Mouse (Mus musculus) embryonic facial prominence, embryonic 11.5 days (tissue): ENCODE measurements around the gene Mnt. TPM values are rescaled to one million over a fixed set of nuclear protein-coding genes. Genes with fewer than 3 reads are reported as not detected.

ENCODE experiments used
- ATAC-seq: fragments of 200-750 bp; cut with Nextera tagmentation; replicated peaks from 2 replicates; pipeline ENCODE4 v1.8.0; 2017; ENCODE audit warnings: low read depth; ENCODE audit not compliant: insufficient number of reproducible peaks, low FRiP score, low TSS enrichment
- DNase-seq: peaks from one replicate; pipeline ENCODE4 v3.0.0-alpha.2; 2015; ENCODE audit warnings: low spot score
- H3K27ac ChIP-seq: fragments of 300-500 bp; sonication (generic); replicated peaks from 2 replicates; pipeline ENCODE4 v1.5.1; 2014; ENCODE audit warnings: mild to moderate bottlenecking, low read depth, low read length, control low read depth
- H3K27me3 ChIP-seq: fragments of 300-500 bp; sonication (generic); 2 replicates; pipeline ENCODE4 v1.6.1; 2014; ENCODE audit warnings: mild to moderate bottlenecking, low read length, moderate library complexity, mixed read lengths; ENCODE audit not compliant: control insufficient read depth, insufficient read depth
- H3K36me3 ChIP-seq: fragments of 300-500 bp; sonication (generic); replicated peaks from 2 replicates; pipeline ENCODE4 v1.6.1; 2014; ENCODE audit warnings: low read depth, mild to moderate bottlenecking, low read length, moderate library complexity, mixed read lengths; ENCODE audit not compliant: control insufficient read depth, insufficient read depth
- H3K4me1 ChIP-seq: fragments of 300-500 bp; sonication (generic); 2 replicates; pipeline ENCODE4 v1.6.1; 2014; ENCODE audit warnings: low read length, mixed read lengths; ENCODE audit not compliant: control insufficient read depth, insufficient read depth
- H3K4me2 ChIP-seq: fragments of 300-500 bp; sonication (generic); 2 replicates; pipeline ENCODE4 v1.6.1; 2014; ENCODE audit warnings: low read depth, mild to moderate bottlenecking, control low read depth, low read length, moderate library complexity
- H3K4me3 ChIP-seq: fragments of 300-500 bp; sonication (generic); 2 replicates; pipeline ENCODE4 v1.5.1; 2014; ENCODE audit warnings: low read depth, low read length, control low read depth
- H3K9ac ChIP-seq: fragments of 300-500 bp; sonication (generic); replicated peaks from 2 replicates; pipeline ENCODE4 v1.6.1; 2014; ENCODE audit warnings: mild to moderate bottlenecking, control low read depth, low read length
- H3K9me3 ChIP-seq: fragments of 300-500 bp; sonication (generic); replicated peaks from 2 replicates; pipeline ENCODE4 v1.6.1; 2016; ENCODE audit warnings: mild to moderate bottlenecking, low read length, inconsistent platforms, mixed read lengths; ENCODE audit not compliant: control insufficient read depth
- WGBS: fragments of 180-500 bp; shearing (Covaris S2); extraction: QIAGEN DNeasy Blood & Tissue Kit; methylation state at CpG from one replicate; pipeline ENCODE4 v1.1.7; 2014; 5-methylcytosine and 5-hydroxymethylcytosine counted together
- polyA plus RNA-seq: library from polyadenylated mRNA; unstranded; fragments of >200 nt; fragmentation: Nextera tagmentation; extraction: Ambion mirVana; gene quantifications from 2 replicates; pipeline ENCODE4 v1.2.1, GENCODE M21; 2014

Mnt gene
- polyA plus RNA-seq, 1 experiment from 2014 or later, result 3.0 TPM

- WGBS, result 76% methylated on average over 8 of the region's 9 CpGs
- Histone ChIP-seq H3K4me2 (no peak overlapping the region), H3K4me1 (no peaks in the 10 kb centered on the region), H3K4me3 (no peak overlapping the region), H3K27me3 (no peaks in the 10 kb centered on the region), H3K27ac (no peak overlapping the region), H3K36me3 (no peaks in the 10 kb centered on the region), H3K9me3 (no peaks in the 10 kb centered on the region), H3K9ac (no peak overlapping the region)
- ATAC-seq, result no peak
- no peak for DNase-seq
These were observed 34.5 kb downstream of the Mnt start for GRCm38 (mm10) chr11:74865252-74865651.

- no peak for DNase-seq
- WGBS, result 85% methylated on average over 4 of the region's 4 CpGs
- Histone ChIP-seq H3K36me3 (no peaks in the 10 kb centered on the region), H3K9ac (no peak overlapping the region), H3K4me2 (no peak overlapping the region), H3K27ac (no peak overlapping the region), H3K27me3 (no peaks in the 10 kb centered on the region), H3K4me3 (no peak overlapping the region), H3K4me1 (no peaks in the 10 kb centered on the region), H3K9me3 (no peaks in the 10 kb centered on the region)
- ATAC-seq, result no peak
These were observed 35.9 kb downstream of the Mnt start for GRCm38 (mm10) chr11:74866640-74867039.

GRCm38 (mm10) chr11:74867181-74867580 lies 36.5 kb downstream of the Mnt start:
- Histone ChIP-seq H3K27ac (no peak overlapping the region), H3K9ac (no peak overlapping the region), H3K4me1 (no peaks in the 10 kb centered on the region), H3K9me3 (no peaks in the 10 kb centered on the region), H3K27me3 (no peaks in the 10 kb centered on the region), H3K4me3 (no peak overlapping the region), H3K36me3 (no peaks in the 10 kb centered on the region), H3K4me2 (no peak overlapping the region)
- ATAC-seq, result no peak
- WGBS, result 77% methylated on average over 2 of the region's 2 CpGs
- no peak for DNase-seq

GRCm38 (mm10) chr11:74868046-74868760 lies 37.5 kb downstream of the Mnt start:
- Histone ChIP-seq H3K27ac (no peak overlapping the region), H3K9me3 (no peaks in the 10 kb centered on the region), H3K9ac (no peak overlapping the region), H3K4me1 (no peaks in the 10 kb centered on the region), H3K27me3 (no peaks in the 10 kb centered on the region), H3K36me3 (no peaks in the 10 kb centered on the region), H3K4me3 (no peak overlapping the region), H3K4me2 (no peak overlapping the region)
- 88% methylated on average over 13 of the region's 13 CpGs for WGBS
- DNase-seq (no peak), ATAC-seq (no peak)

GRCm38 (mm10) chr11:74869603-74870002 lies 38.9 kb downstream of the Mnt start:
- no peak overlapping the region for H3K9ac ChIP-seq
- DNase-seq, result no peak
- ATAC-seq, result no peak
- H3K9me3 ChIP-seq, result no peaks in the 10 kb centered on the region
- H3K4me3 ChIP-seq, result no peak overlapping the region
- H3K27me3 ChIP-seq, result no peaks in the 10 kb centered on the region
- WGBS, result 86% methylated on average over 6 of the region's 6 CpGs
- H3K4me1 ChIP-seq, result no peaks in the 10 kb centered on the region
- no peak overlapping the region for H3K4me2 ChIP-seq
- no peak overlapping the region for H3K27ac ChIP-seq
- no peaks in the 10 kb centered on the region for H3K36me3 ChIP-seq

- H3K27ac ChIP-seq, result no peak overlapping the region
- ATAC-seq, result no peak
- H3K4me1 ChIP-seq, result no peaks in the 10 kb centered on the region
- no peaks in the 10 kb centered on the region for H3K36me3 ChIP-seq
- H3K4me3 ChIP-seq, result no peak overlapping the region
- no peak overlapping the region for H3K9ac ChIP-seq
- WGBS, result 81% methylated on average over 4 of the region's 4 CpGs
- H3K4me2 ChIP-seq, result no peak overlapping the region
- no peaks in the 10 kb centered on the region for H3K27me3 ChIP-seq
- DNase-seq, result no peak
- H3K9me3 ChIP-seq, result no peaks in the 10 kb centered on the region
These were observed 39.8 kb downstream of the Mnt start for GRCm38 (mm10) chr11:74870544-74870943.

GRCm38 (mm10) chr11:74870991-74871622 lies 40.4 kb downstream of the Mnt start:
- Histone ChIP-seq H3K27me3 (no peaks in the 10 kb centered on the region), H3K9me3 (no peaks in the 10 kb centered on the region), H3K9ac (no peak overlapping the region), H3K4me3 (no peak overlapping the region), H3K4me2 (no peak overlapping the region), H3K36me3 (no peaks in the 10 kb centered on the region), H3K4me1 (no peaks in the 10 kb centered on the region), H3K27ac (no peak overlapping the region)
- no peak for ATAC-seq
- WGBS, result 37% methylated on average over 12 of the region's 12 CpGs
- DNase-seq, result no peak

- H3K4me1 ChIP-seq, result 0 out of 2 replicates have a peak, but pooled peaks cover 3% of the 10 kb centered on the region
- no peak overlapping the region for H3K4me2 ChIP-seq
- DNase-seq, result no peak
- no peaks in the 10 kb centered on the region for H3K36me3 ChIP-seq
- H3K9ac ChIP-seq, result no peak overlapping the region
- 60% methylated on average over 3 of the region's 3 CpGs for WGBS
- H3K9me3 ChIP-seq, result no peaks in the 10 kb centered on the region
- ATAC-seq, result no peak
- H3K4me3 ChIP-seq, result no peak overlapping the region
- H3K27me3 ChIP-seq, result no peaks in the 10 kb centered on the region
- no peak overlapping the region for H3K27ac ChIP-seq
These were observed 43.9 kb downstream of the Mnt start for GRCm38 (mm10) chr11:74874630-74875029.
